Mouse (Mus musculus): ENCODE data around the gene Plac1.

- TF ChIP-seq SRF (IDR thresholded peaks at IDR 0.05; ENCODE audit: control insufficient read depth, insufficient read length, low read depth) (no peak), POLR2A (IDR thresholded peaks at IDR 0.05; ENCODE audit: insufficient read length, low read depth) (no peak), MYOG (IDR thresholded peaks at IDR 0.05; ENCODE audit: control insufficient read depth in 1 of 3, insufficient read depth in 1 of 3, insufficient read length in 2 of 3, low read depth in 2 of 3) (no peak), REST (IDR thresholded peaks at IDR 0.05; ENCODE audit: insufficient read depth, insufficient read length) (no peak), CEBPB (IDR thresholded peaks at IDR 0.05; ENCODE audit: insufficient read depth, poor library complexity, severe bottlenecking) (no peak), POLR2AphosphoS2 (IDR thresholded peaks at IDR 0.05; ENCODE audit: insufficient read length, low read depth) (no peak), MAX (IDR thresholded peaks at IDR 0.05; ENCODE audit: low read depth) (no peak), USF1 (IDR thresholded peaks at IDR 0.05; ENCODE audit: low read depth) (no peak), E2F4 (IDR thresholded peaks at IDR 0.05; ENCODE audit: insufficient read depth) (no peak), MYOD1 (IDR thresholded peaks at IDR 0.05; ENCODE audit: control insufficient read depth in 1 of 3, insufficient read length in 2 of 3, low read depth in 2 of 3) (no peak), TCF3 (IDR thresholded peaks at IDR 0.05; ENCODE audit: insufficient read length, low read depth) (no peak)
Measured at GRCm38 (mm10) chrX:53114994-53115393, 124.9 kb downstream of the Plac1 start.

Measured in myocyte (in vitro differentiated cells).